Mouse (Mus musculus) erythroblast, embryonic 14.5 days (primary cell): ENCODE measurements around the gene Map4k4.

Experiments used
- GATA1 ChIP-seq: IDR thresholded peaks from 2 replicates; pipeline ENCODE4 v1.6.1; 2012; ENCODE audit warnings: low read length, inconsistent platforms, mixed read lengths
- TAL1 ChIP-seq: IDR thresholded peaks from 3 replicates; pipeline ENCODE4 v1.6.1; 2012; ENCODE audit warnings: low read length, inconsistent platforms, mixed read lengths

GRCm38 (mm10) chr1:40024554-40025320 is 124.0 kb downstream of the Map4k4 start:
- TF ChIP-seq TAL1 (no peak), GATA1 (no peak)
